Mouse (Mus musculus) cerebellum, adult (tissue): ENCODE results near the gene Cdh12.

Experiments
- ATAC-seq: cut with Nextera tagmentation; 2 replicates; pipeline ENCODE4 v1.9.2; 2017; ENCODE audit warnings: mild to moderate bottlenecking, moderate library complexity, mixed read lengths; ENCODE audit not compliant: insufficient number of reproducible peaks, low FRiP score, low TSS enrichment

Cdh12 gene

GRCm38 (mm10) chr15:20684200-20684599 is 235.1 kb downstream of the Cdh12 start:
- no peak for ATAC-seq

GRCm38 (mm10) chr15:20696229-20696628 is 247.2 kb downstream of the Cdh12 start:
- no peak for ATAC-seq

- ATAC-seq: no peak
Observed at GRCm38 (mm10) chr15:20711859-20712258, 262.8 kb downstream of the Cdh12 start.

- ATAC-seq: no peak
Observed at GRCm38 (mm10) chr15:20772289-20772688, 323.2 kb downstream of the Cdh12 start.

GRCm38 (mm10) chr15:20773423-20773822 is 324.4 kb downstream of the Cdh12 start:
- ATAC-seq: no peak

- no peak for ATAC-seq
Observed at GRCm38 (mm10) chr15:20796999-20797398, 347.9 kb downstream of the Cdh12 start.

- ATAC-seq: no peak
Observed at GRCm38 (mm10) chr15:20798541-20798940, 349.5 kb downstream of the Cdh12 start.

GRCm38 (mm10) chr15:20835887-20836286 is 386.8 kb downstream of the Cdh12 start:
- no peak for ATAC-seq

GRCm38 (mm10) chr15:20836991-20837390 is 387.9 kb downstream of the Cdh12 start:
- no peak for ATAC-seq

- ATAC-seq: no peak
Observed at GRCm38 (mm10) chr15:20841479-20841878, 392.4 kb downstream of the Cdh12 start.

- no peak for ATAC-seq
Observed at GRCm38 (mm10) chr15:20863076-20863475, 414.0 kb downstream of the Cdh12 start.

GRCm38 (mm10) chr15:20872518-20872917 is 423.5 kb downstream of the Cdh12 start:
- no peak for ATAC-seq

GRCm38 (mm10) chr15:20876993-20877392 is 427.9 kb downstream of the Cdh12 start:
- no peak for ATAC-seq

- ATAC-seq: no peak
Observed at GRCm38 (mm10) chr15:20893471-20893870, 444.4 kb downstream of the Cdh12 start.

- no peak for ATAC-seq
Observed at GRCm38 (mm10) chr15:20902568-20902967, 453.5 kb downstream of the Cdh12 start.

- ATAC-seq: no peak
Observed at GRCm38 (mm10) chr15:20928221-20928620, 479.2 kb downstream of the Cdh12 start.

GRCm38 (mm10) chr15:20944000-20944399 is 494.9 kb downstream of the Cdh12 start:
- no peak for ATAC-seq

GRCm38 (mm10) chr15:20967463-20967862 is 518.4 kb downstream of the Cdh12 start:
- no peak for ATAC-seq

GRCm38 (mm10) chr15:20971041-20971440 is 522.0 kb downstream of the Cdh12 start:
- no peak for ATAC-seq

GRCm38 (mm10) chr15:21000541-21000940 is 551.5 kb downstream of the Cdh12 start:
- ATAC-seq: no peak

GRCm38 (mm10) chr15:21007931-21008330 is 558.9 kb downstream of the Cdh12 start:
- no peak for ATAC-seq

GRCm38 (mm10) chr15:21008487-21008886 is 559.4 kb downstream of the Cdh12 start:
- ATAC-seq: no peak

- no peak for ATAC-seq
Observed at GRCm38 (mm10) chr15:21008969-21009368, 559.9 kb downstream of the Cdh12 start.
